Mouse (Mus musculus) heart, adult 18-20 months (tissue): ENCODE results near the gene Chsy1. TPM values are rescaled to one million over a fixed set of nuclear protein-coding genes. Genes with fewer than 3 reads are reported as not detected.
A peak's percentile ranks its signal among the peaks of the same experiment; 100 is the strongest.
"Not testable (repeated sequence)": the region's sequence is repeated elsewhere in the genome, so short reads cannot be mapped to it uniquely, and the experiment has no call there.

Experiments used
- DNase-seq, 2 experiments: peaks; one replicate each; pipeline ENCODE4 v3.0.0; 2021 to 2022; ENCODE audit warnings: mixed read lengths in 1 of 2
- total RNA-seq, 2 experiments: library from RNA; stranded (reverse); gene quantifications; 2 replicates each; pipeline ENCODE4 v1.2.3; 2021

The Chsy1 gene
- total RNA-seq, 2 experiments from 2014 or later: 9.7 to 11.8 TPM

- DNase-seq: no peak
Observed at GRCm38 (mm10) chr7:66178101-66178500, 68.8 kb downstream of the Chsy1 start.

GRCm38 (mm10) chr7:66179120-66179581, 69.8 kb downstream of the Chsy1 start:
- peak; percentile 50 to 63 for DNase-seq

GRCm38 (mm10) chr7:66179711-66180110, 70.4 kb downstream of the Chsy1 start:
- no peak for DNase-seq

GRCm38 (mm10) chr7:66180260-66180659, 70.9 kb downstream of the Chsy1 start:
- DNase-seq: no peak

GRCm38 (mm10) chr7:66180711-66181365, 71.5 kb downstream of the Chsy1 start:
- no peak for DNase-seq

GRCm38 (mm10) chr7:66182075-66182715, 72.9 kb downstream of the Chsy1 start:
- no peak for DNase-seq

- no peak for DNase-seq
Observed at GRCm38 (mm10) chr7:66183404-66183803, 74.1 kb downstream of the Chsy1 start.

GRCm38 (mm10) chr7:66184026-66184425, 74.7 kb downstream of the Chsy1 start:
- DNase-seq: no peak

- DNase-seq: no peak
Observed at GRCm38 (mm10) chr7:66185370-66185769, 76.1 kb downstream of the Chsy1 start.

GRCm38 (mm10) chr7:66187581-66188231, 78.4 kb downstream of the Chsy1 start:
- no peak for DNase-seq

- DNase-seq: not testable (repeated sequence)
Observed at GRCm38 (mm10) chr7:66190385-66190784, 81.1 kb downstream of the Chsy1 start.

- no peak for DNase-seq
Observed at GRCm38 (mm10) chr7:66194511-66194910, 85.2 kb downstream of the Chsy1 start.

- peak in 1 of 2 experiments; percentile 47 for DNase-seq
Observed at GRCm38 (mm10) chr7:66195881-66196280, 86.6 kb downstream of the Chsy1 start.

GRCm38 (mm10) chr7:66196609-66197445, 87.5 kb downstream of the Chsy1 start:
- DNase-seq: peak; percentile 80 to 89

GRCm38 (mm10) chr7:66198416-66198815, 89.1 kb downstream of the Chsy1 start:
- no peak for DNase-seq

- DNase-seq: peak; percentile 58 to 63
Observed at GRCm38 (mm10) chr7:66199391-66199831, 90.1 kb downstream of the Chsy1 start.

GRCm38 (mm10) chr7:66200383-66200782, 91.1 kb downstream of the Chsy1 start:
- no peak for DNase-seq

- DNase-seq: no peak
Observed at GRCm38 (mm10) chr7:66200791-66201450, 91.6 kb downstream of the Chsy1 start.

- no peak for DNase-seq
Observed at GRCm38 (mm10) chr7:66201657-66202056, 92.3 kb downstream of the Chsy1 start.

- no peak for DNase-seq
Observed at GRCm38 (mm10) chr7:66209920-66210319, 100.6 kb downstream of the Chsy1 start.

- DNase-seq: no peak
Observed at GRCm38 (mm10) chr7:66212887-66213286, 103.6 kb downstream of the Chsy1 start.

GRCm38 (mm10) chr7:66214477-66214876, 105.2 kb downstream of the Chsy1 start:
- no peak for DNase-seq
